Mouse (Mus musculus): ENCODE measurements around the gene Srrm2.

Gene Srrm2

GRCm38 (mm10) chr17:23790269-23791078, at the start of gene Srrm2:
Gene Srrm2, plus strand, starts transcription at chr17:23790532.
- no peak for DNase-seq (ENCODE audit: low read depth, low spot score)

- DNase-seq (ENCODE audit: low read depth, low spot score): no peak
These were observed 49.7 kb upstream of the Srrm2 start, which contains the start of gene Paqr4 for GRCm38 (mm10) chr17:23740598-23741021. Gene Paqr4, minus strand, starts transcription at chr17:23740867.

- no peak for DNase-seq (ENCODE audit: low read depth, low spot score)
These were observed 48.7 kb upstream of the Srrm2 start for GRCm38 (mm10) chr17:23741359-23742209.

GRCm38 (mm10) chr17:23742210-23742793, 48.0 kb upstream of the Srrm2 start:
- no peak for DNase-seq (ENCODE audit: low read depth, low spot score)

- DNase-seq (ENCODE audit: low read depth, low spot score): no peak
These were observed 47.4 kb upstream of the Srrm2 start for GRCm38 (mm10) chr17:23742941-23743340.

- DNase-seq (ENCODE audit: low read depth, low spot score): no peak
These were observed 46.3 kb upstream of the Srrm2 start for GRCm38 (mm10) chr17:23744076-23744475.

- no peak for DNase-seq (ENCODE audit: low read depth, low spot score)
These were observed 45.7 kb upstream of the Srrm2 start for GRCm38 (mm10) chr17:23744651-23745050.

GRCm38 (mm10) chr17:23745301-23746251, 44.8 kb upstream of the Srrm2 start, which contains the start of gene Kremen2:
Gene Kremen2, minus strand, starts transcription at chr17:23745833.
- DNase-seq (ENCODE audit: low read depth, low spot score): no peak

- no peak for DNase-seq (ENCODE audit: low read depth, low spot score)
These were observed 44.0 kb upstream of the Srrm2 start for GRCm38 (mm10) chr17:23746311-23746710.

- no peak for DNase-seq (ENCODE audit: low read depth, low spot score)
These were observed 43.6 kb upstream of the Srrm2 start for GRCm38 (mm10) chr17:23746767-23747166.

- no peak for DNase-seq (ENCODE audit: low read depth, low spot score)
These were observed 42.9 kb upstream of the Srrm2 start for GRCm38 (mm10) chr17:23747471-23747870.

GRCm38 (mm10) chr17:23748026-23748425, 42.3 kb upstream of the Srrm2 start:
- no peak for DNase-seq (ENCODE audit: low read depth, low spot score)

- peak; percentile 45 for DNase-seq (ENCODE audit: low read depth, low spot score)
These were observed 41.5 kb upstream of the Srrm2 start for GRCm38 (mm10) chr17:23748631-23749391.

- no peak for DNase-seq (ENCODE audit: low read depth, low spot score)
These were observed 40.7 kb upstream of the Srrm2 start for GRCm38 (mm10) chr17:23749400-23750191.

- no peak for DNase-seq (ENCODE audit: low read depth, low spot score)
These were observed 34.6 kb upstream of the Srrm2 start for GRCm38 (mm10) chr17:23755689-23756088.

GRCm38 (mm10) chr17:23757581-23757980, 32.8 kb upstream of the Srrm2 start:
- no peak for DNase-seq (ENCODE audit: low read depth, low spot score)

GRCm38 (mm10) chr17:23758801-23759200, 31.5 kb upstream of the Srrm2 start:
- no peak for DNase-seq (ENCODE audit: low read depth, low spot score)

GRCm38 (mm10) chr17:23760231-23760630, 30.1 kb upstream of the Srrm2 start:
- no peak for DNase-seq (ENCODE audit: low read depth, low spot score)

- DNase-seq (ENCODE audit: low read depth, low spot score): no peak
These were observed 29.2 kb upstream of the Srrm2 start for GRCm38 (mm10) chr17:23761155-23761554.
